Mouse (Mus musculus): ENCODE measurements around the gene Zscan10.

GRCm38 (mm10) chr17:23551416-23551815 lies 49.2 kb upstream of the Zscan10 start:
- no peak for TF ChIP-seq POLR2A (IDR thresholded peaks at IDR 0.05; ENCODE audit: insufficient read length, low read depth)
- no peak for TF ChIP-seq MAX (IDR thresholded peaks at IDR 0.05; ENCODE audit: low read depth)
- TF ChIP-seq E2F4 (IDR thresholded peaks at IDR 0.05; ENCODE audit: insufficient read depth) = no peak
- no peak for TF ChIP-seq USF1 (IDR thresholded peaks at IDR 0.05; ENCODE audit: low read depth)
- no peak for TF ChIP-seq TCF12 (IDR thresholded peaks at IDR 0.05; ENCODE audit: insufficient read depth, poor library complexity, severe bottlenecking)
